Mouse (Mus musculus) forebrain, embryonic 16.5 days (tissue): Measurements from ENCODE around the gene Cryba1. TPM values are rescaled to one million over a fixed set of nuclear protein-coding genes. Genes with fewer than 3 reads are reported as not detected.
"Not testable (repeated sequence)": the region's sequence is repeated elsewhere in the genome, so short reads cannot be mapped to it uniquely, and the experiment has no call there.

Experiments
- ATAC-seq: fragments of 200-750 bp; cut with Nextera tagmentation; 2 replicates; pipeline ENCODE4 v1.8.0; 2017; ENCODE audit warnings: mild to moderate bottlenecking, moderate library complexity
- H3K27ac ChIP-seq: fragments of 300-500 bp; sonication (generic); 2 replicates; pipeline ENCODE4 v1.5.1; 2014; ENCODE audit warnings: low read length, control low read depth
- H3K27me3 ChIP-seq: fragments of 300-500 bp; sonication (generic); replicated peaks from 2 replicates; pipeline ENCODE4 v1.6.1; 2014; ENCODE audit warnings: low read length; ENCODE audit not compliant: control insufficient read depth, insufficient read depth
- H3K36me3 ChIP-seq: fragments of 300-500 bp; sonication (generic); 2 replicates; pipeline ENCODE4 v1.6.1; 2014; ENCODE audit not compliant: control insufficient read depth, insufficient read depth
- H3K4me1 ChIP-seq: fragments of 300-500 bp; sonication (generic); replicated peaks from 2 replicates; pipeline ENCODE4 v1.6.1; 2014; ENCODE audit warnings: low read length; ENCODE audit not compliant: control insufficient read depth, insufficient read depth
- H3K4me2 ChIP-seq: fragments of 300-500 bp; sonication (generic); 2 replicates; pipeline ENCODE4 v1.6.1; 2014; ENCODE audit warnings: mild to moderate bottlenecking, low read length, control low read depth
- H3K4me3 ChIP-seq: fragments of 300-500 bp; sonication (generic); replicated peaks from 2 replicates; pipeline ENCODE4 v1.5.1; 2014; ENCODE audit warnings: mild to moderate bottlenecking, low read length, control low read depth
- H3K9ac ChIP-seq: fragments of 300-500 bp; sonication (generic); replicated peaks from 2 replicates; pipeline ENCODE4 v1.6.1; 2014; ENCODE audit warnings: low read depth, low read length, control low read depth
- H3K9me3 ChIP-seq: fragments of 300-500 bp; sonication (generic); 2 replicates; pipeline ENCODE4 v1.6.1; 2016; ENCODE audit warnings: low read length; ENCODE audit not compliant: control insufficient read depth
- WGBS: fragments of 180-500 bp; shearing (Covaris S2); extraction: QIAGEN DNeasy Blood & Tissue Kit; methylation state at CpG from one replicate; pipeline ENCODE4 v1.1.7; 2014; 5-methylcytosine and 5-hydroxymethylcytosine counted together
- polyA plus RNA-seq: library from polyadenylated mRNA; unstranded; fragments of >200 nt; fragmentation: Nextera tagmentation; extraction: Ambion mirVana; gene quantifications from 2 replicates; pipeline ENCODE4 v1.2.1, GENCODE M21; 2015

The Cryba1 gene
- polyA plus RNA-seq, 1 experiment from 2014 or later, result 0.19 TPM

DNA sequence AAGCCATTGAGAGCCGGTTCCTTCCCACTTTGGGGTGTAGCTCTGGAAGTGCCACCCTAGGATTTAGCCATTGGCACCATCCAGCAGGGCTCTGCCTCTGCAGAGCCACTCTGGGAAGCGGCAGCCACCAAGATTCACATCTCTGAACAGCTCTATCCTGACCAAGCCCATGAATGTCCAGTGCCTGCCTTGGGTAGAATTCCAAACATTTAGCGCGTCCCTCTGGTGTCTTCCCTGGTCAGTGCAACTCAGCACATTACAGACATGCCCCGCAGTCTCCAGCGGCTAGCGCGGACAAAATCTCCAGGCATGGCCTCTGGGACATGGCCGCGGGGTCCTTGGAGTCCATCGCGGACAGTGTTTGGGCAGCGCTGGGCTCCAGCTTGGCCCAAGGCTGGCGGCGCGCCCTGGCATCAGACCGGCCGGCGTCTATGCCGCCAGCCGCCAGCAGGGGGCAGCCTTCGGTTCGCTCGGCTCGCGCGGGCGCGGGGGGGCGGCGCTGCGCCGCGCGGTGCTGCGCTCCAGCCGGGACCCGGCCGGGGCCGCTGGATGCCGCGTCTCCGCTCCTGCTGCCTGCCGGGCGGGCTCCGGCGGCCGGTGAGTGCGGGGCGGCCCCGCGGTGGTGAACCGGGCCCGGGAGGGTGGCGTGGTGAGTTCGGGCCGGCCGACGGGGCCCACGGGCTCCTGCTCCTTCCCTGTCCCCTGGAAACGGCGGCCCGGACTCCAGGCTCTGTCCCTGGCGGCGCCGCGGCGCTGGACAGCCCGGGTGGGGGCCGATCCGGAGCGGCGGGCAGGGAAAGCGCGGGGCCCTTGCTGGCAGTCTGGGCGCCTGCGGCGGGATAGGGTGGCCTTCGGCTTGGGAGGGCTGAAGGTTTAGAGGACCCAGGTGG, 37.9 kb upstream of the Cryba1 start, which contains the start of gene Myo18a:
TSS of gene Myo18a (plus strand) at position 464 of the 890 bp plus-strand sequence.
- peak within 1 kb of the TSS; percentile 91 for H3K27ac ChIP-seq
- no peaks in the 10 kb centered on the region for H3K36me3 ChIP-seq
- ATAC-seq, result peak; percentile 88
- H3K4me3 ChIP-seq, result peak within 1 kb of the TSS; percentile 97
- WGBS, result 2% methylated on average over 67 of the region's 79 CpGs
- peak within 1 kb of the TSS; percentile 100 for H3K9ac ChIP-seq
- peaks cover 38% of the 10 kb centered on the region for H3K4me1 ChIP-seq
- H3K4me2 ChIP-seq, result peak within 1 kb of the TSS; percentile 97
- H3K9me3 ChIP-seq, result no peaks in the 10 kb centered on the region
- no peaks in the 10 kb centered on the region for H3K27me3 ChIP-seq

DNA sequence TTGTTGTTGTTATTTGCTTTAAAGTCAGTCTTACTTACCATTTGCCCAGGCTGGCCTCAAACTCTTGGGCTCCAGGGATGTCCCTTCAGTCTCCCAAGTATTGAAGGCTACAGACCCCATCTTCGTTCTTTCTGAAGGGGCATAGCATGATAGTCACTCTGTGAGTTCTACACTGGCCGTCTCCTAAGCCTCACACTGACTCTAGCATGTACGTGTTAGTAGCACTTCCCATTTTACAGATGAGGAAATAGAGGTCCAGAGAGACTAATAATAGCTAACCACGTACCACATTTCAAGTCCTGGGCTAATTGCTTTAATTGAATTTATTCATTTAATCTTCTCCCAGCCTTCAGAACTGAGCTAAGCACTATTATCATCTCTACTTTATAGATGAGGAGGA, 34.9 kb upstream of the Cryba1 start:
- no peak overlapping the region for H3K4me2 ChIP-seq
- H3K4me1 ChIP-seq, result peaks cover 18% of the 10 kb centered on the region
- no peak for ATAC-seq
- no peak overlapping the region for H3K9ac ChIP-seq
- no peaks in the 10 kb centered on the region for H3K9me3 ChIP-seq
- no peak overlapping the region for H3K4me3 ChIP-seq
- no peaks in the 10 kb centered on the region for H3K27me3 ChIP-seq
- WGBS, result 93% methylated on average over 4 of the region's 4 CpGs
- no peak overlapping the region for H3K27ac ChIP-seq
- no peaks in the 10 kb centered on the region for H3K36me3 ChIP-seq

DNA sequence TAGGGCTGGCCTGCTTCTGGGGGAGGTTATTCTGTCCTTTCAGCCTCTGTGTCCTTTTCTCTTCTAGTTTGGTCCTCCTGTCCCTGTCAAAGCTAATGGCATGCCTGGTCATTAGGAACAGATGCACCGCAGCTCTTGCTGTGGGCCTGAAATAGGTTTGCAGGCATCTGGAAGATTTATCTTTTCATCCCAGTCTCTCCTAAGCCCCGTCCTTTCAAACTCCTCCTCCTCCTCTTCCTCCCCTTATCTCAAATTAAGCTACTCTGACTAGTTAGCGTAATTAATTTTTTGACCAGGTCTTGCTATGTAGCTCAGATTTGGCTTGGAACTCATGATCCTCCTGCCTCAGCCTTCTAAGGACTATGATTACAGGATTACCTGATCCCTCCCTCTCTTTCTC, 28.4 kb upstream of the Cryba1 start:
- no peak for ATAC-seq
- WGBS, result 78% methylated on average over 3 of the region's 3 CpGs
- H3K36me3 ChIP-seq, result no peaks in the 10 kb centered on the region
- H3K4me1 ChIP-seq, result no peaks in the 10 kb centered on the region
- H3K27ac ChIP-seq, result no peak overlapping the region
- H3K4me3 ChIP-seq, result no peak overlapping the region
- no peaks in the 10 kb centered on the region for H3K27me3 ChIP-seq
- no peaks in the 10 kb centered on the region for H3K9me3 ChIP-seq
- H3K9ac ChIP-seq, result no peak overlapping the region
- H3K4me2 ChIP-seq, result no peak overlapping the region

DNA sequence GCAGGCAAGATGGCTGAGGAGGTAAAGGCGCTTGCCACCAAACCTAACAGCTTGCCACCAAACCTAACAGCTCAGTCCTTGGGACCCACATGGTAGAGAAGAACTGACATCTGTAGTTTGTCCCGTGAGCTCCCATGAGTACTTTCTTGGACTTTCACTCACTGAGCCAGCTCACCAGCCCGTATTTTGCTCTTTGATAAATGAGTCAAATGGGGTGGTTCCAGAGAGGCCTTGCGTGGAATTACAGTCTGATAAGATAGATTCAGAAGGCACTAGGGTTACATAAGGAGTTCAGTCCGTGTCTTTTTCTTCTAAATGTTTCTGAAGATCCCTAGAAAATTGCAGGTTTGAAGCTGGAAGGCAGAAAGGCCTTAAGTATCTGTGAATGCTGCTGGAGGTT, 27.4 kb upstream of the Cryba1 start:
- H3K4me1 ChIP-seq, result no peaks in the 10 kb centered on the region
- H3K27ac ChIP-seq, result no peak overlapping the region
- H3K4me3 ChIP-seq, result no peak overlapping the region
- no peak overlapping the region for H3K9ac ChIP-seq
- H3K36me3 ChIP-seq, result no peaks in the 10 kb centered on the region
- H3K9me3 ChIP-seq, result no peaks in the 10 kb centered on the region
- no peaks in the 10 kb centered on the region for H3K27me3 ChIP-seq
- no peak for ATAC-seq
- 80% methylated on average over 5 of the region's 5 CpGs for WGBS
- H3K4me2 ChIP-seq, result no peak overlapping the region

DNA sequence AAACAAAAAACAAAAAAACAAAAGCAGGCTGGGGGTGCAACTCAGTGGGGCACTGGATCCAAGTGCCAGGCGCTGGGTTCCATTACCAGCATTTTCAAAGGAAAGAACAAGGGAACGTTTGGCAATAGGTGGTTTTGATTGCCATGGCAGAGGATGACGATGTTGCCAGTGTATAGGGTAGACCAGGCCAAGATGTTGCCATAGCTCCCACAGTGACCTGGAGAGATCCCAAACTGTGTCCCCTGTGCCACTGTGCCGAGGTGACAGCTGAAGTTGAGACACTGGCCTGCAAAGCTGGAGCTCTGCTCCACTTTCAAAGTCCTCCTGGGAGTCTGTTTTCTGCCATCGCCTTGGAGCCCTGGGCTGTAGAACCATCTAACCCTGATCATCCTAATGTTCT, 23.9 kb upstream of the Cryba1 start:
- Histone ChIP-seq H3K9ac (no peak overlapping the region), H3K4me3 (no peak overlapping the region), H3K4me1 (no peaks in the 10 kb centered on the region), H3K27me3 (no peaks in the 10 kb centered on the region), H3K27ac (no peak overlapping the region), H3K36me3 (no peaks in the 10 kb centered on the region), H3K4me2 (no peak overlapping the region), H3K9me3 (no peaks in the 10 kb centered on the region)
- WGBS, result 61% methylated on average over 5 of the region's 5 CpGs
- no peak for ATAC-seq

DNA sequence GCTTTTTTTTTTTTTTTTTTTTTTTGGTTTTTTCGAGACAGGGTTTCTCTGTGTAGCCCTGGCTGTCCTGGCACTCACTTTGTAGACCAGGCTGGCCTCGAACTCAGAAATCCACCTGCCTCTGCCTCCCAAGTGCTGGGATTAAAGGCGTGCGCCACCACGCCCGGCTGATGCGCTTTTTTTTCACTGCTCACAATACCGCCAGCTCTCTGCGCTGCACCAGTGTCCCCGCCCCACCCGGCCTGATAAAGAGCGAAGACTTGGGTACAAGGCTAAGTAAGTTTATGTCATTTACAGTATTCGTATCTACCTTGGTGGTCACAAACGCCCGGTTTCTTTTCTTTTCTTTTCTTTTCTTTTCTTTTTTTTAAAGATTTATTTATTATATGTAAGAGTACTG, 22.0 kb upstream of the Cryba1 start:
- H3K4me2 ChIP-seq, H3K27ac ChIP-seq, H3K4me3 ChIP-seq, H3K27me3 ChIP-seq, ATAC-seq, H3K36me3 ChIP-seq, H3K9ac ChIP-seq, H3K4me1 ChIP-seq, H3K9me3 ChIP-seq: not testable (repeated sequence)
- WGBS, result 96% methylated on average over 13 of the region's 15 CpGs

DNA sequence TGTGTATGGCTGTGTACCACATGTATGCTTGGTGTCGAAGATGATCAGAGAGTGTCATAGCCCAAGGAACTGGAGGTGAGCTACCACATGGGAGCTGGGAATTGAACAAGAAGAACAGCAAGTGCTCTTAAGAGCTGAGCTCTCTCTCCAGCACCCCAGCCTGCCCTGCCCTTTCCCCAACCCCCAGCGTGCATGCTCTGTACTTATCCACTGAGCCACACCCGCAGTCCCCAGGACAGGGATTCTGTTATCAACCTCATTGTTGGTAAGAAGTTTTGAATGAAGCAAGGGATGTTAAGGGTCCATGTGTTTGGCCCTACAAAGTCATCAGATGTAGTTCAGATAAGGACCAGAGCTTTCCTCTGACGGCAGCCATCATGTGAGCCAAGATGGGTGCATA, 21.6 kb upstream of the Cryba1 start:
- H3K27ac ChIP-seq, result no peak overlapping the region

DNA sequence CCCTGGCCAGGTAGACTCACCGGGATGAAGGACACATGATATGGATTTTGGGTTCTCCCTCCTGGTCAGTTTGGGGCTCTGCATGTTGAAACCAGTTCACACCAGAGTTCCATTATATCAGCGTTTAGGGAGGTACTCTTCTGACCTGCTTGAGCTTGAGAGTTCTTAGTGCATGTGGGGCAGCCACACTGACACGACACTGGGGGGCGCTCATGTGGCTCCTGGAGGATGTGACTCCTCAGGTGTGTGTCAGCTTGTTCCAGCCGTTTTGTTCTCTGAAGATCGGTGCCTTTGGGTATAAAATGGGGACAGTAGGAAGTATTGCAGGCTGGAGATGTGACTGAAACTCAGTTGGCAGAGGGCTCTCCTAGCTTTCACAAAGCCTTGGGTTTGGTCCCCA, 18.9 kb upstream of the Cryba1 start:
- Histone ChIP-seq H3K27ac (no peak overlapping the region), H3K4me1 (no peaks in the 10 kb centered on the region), H3K9ac (no peak overlapping the region), H3K4me2 (no peak overlapping the region), H3K9me3 (no peaks in the 10 kb centered on the region), H3K4me3 (no peak overlapping the region), H3K27me3 (no peaks in the 10 kb centered on the region), H3K36me3 (no peaks in the 10 kb centered on the region)
- no peak for ATAC-seq
- 29% methylated on average over 6 of the region's 6 CpGs for WGBS

More for the DNA sequence above, 21.6 kb upstream of the Cryba1 start:
- H3K27me3 ChIP-seq, result no peaks in the 10 kb centered on the region
- H3K36me3 ChIP-seq, result no peaks in the 10 kb centered on the region
- no peak overlapping the region for H3K4me3 ChIP-seq
- H3K4me1 ChIP-seq, result no peaks in the 10 kb centered on the region
- ATAC-seq, result no peak
- no peaks in the 10 kb centered on the region for H3K9me3 ChIP-seq
- WGBS, result 91% methylated on average over 4 of the region's 4 CpGs
- no peak overlapping the region for H3K4me2 ChIP-seq
- H3K9ac ChIP-seq, result no peak overlapping the region

DNA sequence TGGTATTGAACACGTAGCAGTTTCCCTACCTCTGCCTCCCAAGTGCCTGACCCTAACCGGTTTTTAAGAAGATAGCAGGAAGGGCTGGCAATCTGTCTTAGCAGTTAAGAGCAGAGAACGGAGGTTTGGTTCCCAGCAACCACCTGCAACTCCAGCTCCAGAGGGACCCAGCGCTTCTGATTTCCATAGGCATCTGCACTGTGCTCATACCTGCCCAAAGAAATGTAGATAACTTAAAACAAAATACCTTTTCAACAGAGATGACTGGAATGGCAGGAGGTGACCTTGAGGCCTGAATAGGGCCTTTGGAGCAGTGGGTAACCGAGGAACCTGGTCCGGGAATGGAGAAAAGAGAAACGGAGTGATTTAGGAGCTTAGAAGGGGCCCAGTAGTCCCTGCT, 13.5 kb upstream of the Cryba1 start:
- no peaks in the 10 kb centered on the region for H3K4me1 ChIP-seq
- H3K9me3 ChIP-seq, result no peaks in the 10 kb centered on the region
- no peaks in the 10 kb centered on the region for H3K27me3 ChIP-seq
- H3K9ac ChIP-seq, result no peak overlapping the region
- H3K4me2 ChIP-seq, result no peak overlapping the region
- H3K27ac ChIP-seq, result no peak overlapping the region
- 46% methylated on average over 7 of the region's 7 CpGs for WGBS
- no peak overlapping the region for H3K4me3 ChIP-seq
- no peak for ATAC-seq
- no peaks in the 10 kb centered on the region for H3K36me3 ChIP-seq
